Mouse (Mus musculus) neural tube, embryonic 15.5 days (tissue): ENCODE measurements around the gene Sowahc. TPM values are rescaled to one million over a fixed set of nuclear protein-coding genes. Genes with fewer than 3 reads are reported as not detected.

Experiments
- ATAC-seq: fragments of 200-750 bp; cut with Nextera tagmentation; 2 replicates; pipeline ENCODE4 v1.8.0; 2017; ENCODE audit warnings: mild to moderate bottlenecking, moderate TSS enrichment, moderate library complexity; ENCODE audit not compliant: low FRiP score
- H3K27ac ChIP-seq: fragments of 300-500 bp; sonication (generic); replicated peaks from 2 replicates; pipeline ENCODE4 v1.5.1; 2015; ENCODE audit warnings: mild to moderate bottlenecking, inconsistent platforms
- H3K27me3 ChIP-seq: fragments of 300-500 bp; sonication (generic); replicated peaks from 2 replicates; pipeline ENCODE4 v1.6.1; 2015; ENCODE audit warnings: inconsistent platforms
- H3K36me3 ChIP-seq: fragments of 300-500 bp; sonication (generic); 2 replicates; pipeline ENCODE4 v1.6.1; 2015; ENCODE audit warnings: inconsistent platforms
- H3K4me1 ChIP-seq: fragments of 300-500 bp; sonication (generic); 2 replicates; pipeline ENCODE4 v1.6.1; 2015; ENCODE audit warnings: inconsistent platforms
- H3K4me2 ChIP-seq: fragments of 300-500 bp; sonication (generic); 2 replicates; pipeline ENCODE4 v1.6.1; 2015; ENCODE audit warnings: inconsistent platforms, mild to moderate bottlenecking, moderate library complexity
- H3K4me3 ChIP-seq: fragments of 300-500 bp; sonication (generic); replicated peaks from 2 replicates; pipeline ENCODE4 v1.5.1; 2015; ENCODE audit warnings: mild to moderate bottlenecking, inconsistent platforms
- H3K9ac ChIP-seq: fragments of 300-500 bp; sonication (generic); replicated peaks from 2 replicates; pipeline ENCODE4 v1.6.1; 2015; ENCODE audit warnings: mild to moderate bottlenecking, inconsistent platforms
- H3K9me3 ChIP-seq: fragments of 300-500 bp; sonication (generic); replicated peaks from 2 replicates; pipeline ENCODE4 v1.6.1; 2016; ENCODE audit warnings: inconsistent platforms
- WGBS: fragments of 180-500 bp; shearing (Covaris S2); methylation state at CpG from one replicate; pipeline ENCODE4 v1.1.7; 2015; ENCODE audit warnings: mixed read lengths; 5-methylcytosine and 5-hydroxymethylcytosine counted together
- polyA plus RNA-seq: library from polyadenylated mRNA; unstranded; fragments of >200 nt; fragmentation: Nextera tagmentation; extraction: Ambion mirVana; gene quantifications from 2 replicates; pipeline ENCODE4 v1.2.1, GENCODE M21; 2015

The Sowahc gene
- polyA plus RNA-seq, 1 experiment from 2014 or later: 18.1 TPM

DNA sequence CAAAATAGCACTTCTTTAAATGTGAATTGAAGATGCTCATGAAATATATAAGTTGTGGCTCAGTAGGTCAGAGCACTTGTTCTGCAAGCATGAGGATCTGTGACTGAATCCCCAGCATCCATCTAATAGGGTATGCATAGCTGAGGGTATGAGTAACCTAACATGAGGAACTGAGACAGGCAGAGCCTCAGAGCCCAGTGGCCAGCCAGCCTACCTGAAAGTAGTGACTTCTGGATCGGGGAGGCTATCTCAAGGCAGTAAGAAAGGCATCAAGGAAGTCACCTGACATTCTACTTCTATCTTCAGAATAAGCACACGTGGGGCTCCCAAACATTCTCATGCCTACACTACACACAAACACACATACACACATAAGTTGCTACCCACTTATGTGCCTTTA, 3.4 kb downstream of the Sowahc start:
- Histone ChIP-seq H3K27ac (no peak overlapping the region), H3K36me3 (no peaks in the 10 kb centered on the region), H3K4me3 (no peak overlapping the region), H3K9me3 (no peaks in the 10 kb centered on the region), H3K4me1 (peaks cover 22% of the 10 kb centered on the region), H3K27me3 (no peaks in the 10 kb centered on the region), H3K9ac (no peak overlapping the region), H3K4me2 (peak overlapping the region; percentile 11; the same call in 1 of the 2 replicates)
- ATAC-seq: no peak
- WGBS: 98% methylated on average over 2 of the region's 2 CpGs

GRCm38 (mm10) chr10:59229205-59229820, 7.6 kb downstream of the Sowahc start:
- H3K9me3 ChIP-seq: no peaks in the 10 kb centered on the region
- no peak overlapping the region for H3K27ac ChIP-seq
- H3K4me2 ChIP-seq: no peak overlapping the region
- ATAC-seq: no peak
- H3K9ac ChIP-seq: no peak overlapping the region
- H3K36me3 ChIP-seq: no peaks in the 10 kb centered on the region
- no peak overlapping the region for H3K4me3 ChIP-seq
- peaks cover 5% of the 10 kb centered on the region for H3K4me1 ChIP-seq
- H3K27me3 ChIP-seq: no peaks in the 10 kb centered on the region
- 85% methylated on average over 4 of the region's 4 CpGs for WGBS

DNA sequence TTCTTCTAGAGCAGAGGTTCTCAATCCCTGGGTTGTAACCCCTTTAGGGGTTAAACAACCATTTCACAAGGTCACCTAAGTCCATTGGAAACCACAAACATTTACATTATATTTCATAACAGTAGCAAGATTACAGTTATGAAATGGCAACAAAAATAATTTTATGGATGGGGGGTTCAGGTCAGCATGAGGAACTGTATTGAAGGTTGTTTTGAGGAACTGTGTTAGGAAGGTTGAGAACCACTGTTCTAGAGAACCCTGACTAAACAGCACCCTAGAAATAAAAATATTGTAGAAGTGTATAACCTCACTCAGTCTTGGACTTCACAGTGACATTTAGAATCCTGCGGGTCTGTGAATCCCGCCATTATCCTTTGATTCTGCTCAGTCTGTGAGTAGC, 13.5 kb downstream of the Sowahc start:
- Histone ChIP-seq H3K9me3 (no peaks in the 10 kb centered on the region), H3K36me3 (no peaks in the 10 kb centered on the region), H3K27ac (no peak overlapping the region), H3K27me3 (no peaks in the 10 kb centered on the region), H3K4me1 (no peaks in the 10 kb centered on the region), H3K4me2 (no peak overlapping the region), H3K9ac (no peak overlapping the region), H3K4me3 (no peak overlapping the region)
- WGBS: 88% methylated on average over 2 of the region's 2 CpGs
- ATAC-seq: no peak

DNA sequence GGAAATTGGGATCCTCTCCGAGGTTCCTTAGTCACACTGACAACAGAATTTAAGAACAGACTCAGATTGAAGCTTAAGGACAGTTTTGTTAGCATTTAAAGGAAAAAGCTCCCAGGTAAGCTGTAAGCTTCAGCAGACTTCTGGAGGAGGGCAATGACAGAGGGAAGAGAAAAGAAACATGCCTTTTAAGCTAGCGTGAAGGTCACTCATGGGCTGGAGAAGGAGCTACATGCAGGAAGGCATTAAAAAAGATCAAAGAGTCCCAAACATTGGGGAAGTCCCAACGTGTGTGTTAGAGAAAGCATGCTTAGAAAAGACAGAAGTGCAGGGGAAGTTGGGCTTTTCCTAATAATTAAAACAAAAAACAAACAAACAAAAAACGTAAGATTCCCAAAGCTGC, 14.1 kb downstream of the Sowahc start:
- Histone ChIP-seq H3K36me3 (no peaks in the 10 kb centered on the region), H3K4me1 (no peaks in the 10 kb centered on the region), H3K4me3 (no peak overlapping the region), H3K9ac (no peak overlapping the region), H3K4me2 (no peak overlapping the region), H3K27ac (no peak overlapping the region), H3K9me3 (no peaks in the 10 kb centered on the region), H3K27me3 (no peaks in the 10 kb centered on the region)
- WGBS: 61% methylated on average over 4 of the region's 4 CpGs
- ATAC-seq: no peak

GRCm38 (mm10) chr10:59236486-59236885, 14.7 kb downstream of the Sowahc start:
- 87% methylated on average over 6 of the region's 6 CpGs for WGBS
- Histone ChIP-seq H3K9ac (no peak overlapping the region), H3K27ac (no peak overlapping the region), H3K36me3 (no peaks in the 10 kb centered on the region), H3K27me3 (no peaks in the 10 kb centered on the region), H3K4me3 (no peak overlapping the region), H3K4me2 (no peak overlapping the region), H3K9me3 (no peaks in the 10 kb centered on the region), H3K4me1 (no peaks in the 10 kb centered on the region)
- ATAC-seq: no peak

DNA sequence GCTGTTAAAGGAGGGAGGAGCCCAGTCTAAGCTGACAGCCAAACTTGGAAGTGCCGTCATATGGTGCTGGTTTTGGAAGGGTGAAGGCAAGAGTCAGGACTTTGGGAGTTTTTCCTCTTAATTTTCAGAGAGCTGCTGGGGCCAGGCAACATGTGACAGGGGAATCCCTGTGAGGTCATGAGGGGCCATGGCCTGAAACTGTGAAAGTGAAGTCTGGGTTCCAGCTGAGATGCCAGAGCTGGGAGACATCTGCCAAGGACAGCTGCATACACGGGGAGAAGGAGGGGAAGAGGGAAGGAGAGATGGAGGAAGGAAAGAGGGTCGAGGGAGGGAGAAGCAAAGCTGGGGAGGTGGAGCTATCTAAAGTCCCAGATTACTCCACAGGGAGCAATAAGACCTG, 16.0 kb downstream of the Sowahc start:
- no peak overlapping the region for H3K4me3 ChIP-seq
- no peaks in the 10 kb centered on the region for H3K9me3 ChIP-seq
- H3K36me3 ChIP-seq: no peaks in the 10 kb centered on the region
- no peak for ATAC-seq
- no peaks in the 10 kb centered on the region for H3K27me3 ChIP-seq
- no peak overlapping the region for H3K9ac ChIP-seq
- H3K27ac ChIP-seq: no peak overlapping the region
- WGBS: 55% methylated on average over 3 of the region's 3 CpGs
- no peak overlapping the region for H3K4me2 ChIP-seq
- H3K4me1 ChIP-seq: no peaks in the 10 kb centered on the region

DNA sequence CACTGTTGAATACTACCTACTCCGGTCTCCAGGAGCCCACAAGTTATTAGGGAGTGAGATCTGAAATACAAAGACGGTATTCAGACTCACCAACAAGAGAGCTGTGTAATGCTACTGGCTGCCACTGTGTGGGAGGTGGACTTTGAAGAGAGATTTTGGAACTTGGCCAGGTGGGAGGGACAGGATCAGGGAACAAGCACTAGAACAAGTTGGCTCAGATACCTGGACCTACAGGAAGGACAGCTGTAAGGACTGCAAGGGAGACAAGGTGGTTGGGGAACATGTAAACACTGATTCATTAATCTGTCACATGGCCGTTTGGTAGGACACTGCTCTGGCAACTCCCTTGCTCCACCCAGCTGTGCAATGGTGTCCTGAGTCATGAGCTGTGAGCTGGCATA, 19.4 kb downstream of the Sowahc start:
- Histone ChIP-seq H3K9me3 (no peaks in the 10 kb centered on the region), H3K36me3 (no peaks in the 10 kb centered on the region), H3K4me1 (no peaks in the 10 kb centered on the region), H3K27ac (no peak overlapping the region), H3K27me3 (no peaks in the 10 kb centered on the region), H3K9ac (no peak overlapping the region), H3K4me3 (no peak overlapping the region), H3K4me2 (no peak overlapping the region)
- 53% methylated on average over 3 of the region's 3 CpGs for WGBS
- no peak for ATAC-seq

DNA sequence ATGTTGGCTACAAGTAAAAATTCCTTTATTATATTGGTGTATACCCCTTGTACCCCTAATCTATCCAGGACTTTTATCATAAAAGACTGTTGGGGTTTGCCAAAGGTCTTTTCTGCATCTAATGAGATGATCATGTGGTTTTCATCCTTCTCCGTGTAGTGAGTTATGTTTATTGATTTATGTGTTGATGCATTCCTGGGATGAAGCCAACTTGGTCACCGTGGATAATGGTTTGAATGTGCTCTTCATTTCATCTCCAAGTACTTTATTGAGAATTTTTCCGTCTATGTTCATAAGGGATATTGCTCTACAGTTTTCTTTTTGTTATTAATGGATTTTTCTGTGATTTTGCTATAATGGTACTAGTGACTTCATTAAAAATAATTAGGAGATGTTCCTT, 27.8 kb downstream of the Sowahc start:
- WGBS: 83% methylated on average over 3 of the region's 3 CpGs
- ATAC-seq: no peak

DNA sequence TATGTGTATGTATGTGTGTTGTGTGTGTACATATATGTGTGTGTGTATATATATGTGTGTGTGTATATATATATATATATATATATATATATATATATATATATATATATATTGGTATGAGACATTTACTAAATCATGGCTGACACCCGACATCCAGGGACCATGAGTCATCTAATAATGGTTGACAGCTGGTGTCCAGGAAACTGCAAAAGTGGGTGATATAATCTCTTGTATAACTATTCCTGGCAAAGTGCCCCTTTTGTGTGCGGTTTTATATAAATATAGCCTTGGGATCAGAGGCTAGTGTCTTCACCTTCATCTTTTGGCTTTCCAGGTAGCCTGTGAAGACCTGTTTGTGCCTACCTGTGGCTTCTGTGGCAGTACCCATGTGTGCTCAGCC, 28.9 kb downstream of the Sowahc start:
- no peak overlapping the region for H3K4me3 ChIP-seq
- H3K27me3 ChIP-seq: no peaks in the 10 kb centered on the region
- WGBS: 88% methylated on average over 2 of the region's 2 CpGs
- no peak for ATAC-seq
- no peaks in the 10 kb centered on the region for H3K9me3 ChIP-seq
- H3K27ac ChIP-seq: no peak overlapping the region
- H3K36me3 ChIP-seq: no peaks in the 10 kb centered on the region
- H3K9ac ChIP-seq: no peak overlapping the region
- H3K4me2 ChIP-seq: no peak overlapping the region
- no peaks in the 10 kb centered on the region for H3K4me1 ChIP-seq

More for the DNA sequence above, 27.8 kb downstream of the Sowahc start:
- no peak overlapping the region for H3K27ac ChIP-seq
- no peaks in the 10 kb centered on the region for H3K27me3 ChIP-seq
- H3K36me3 ChIP-seq: no peaks in the 10 kb centered on the region
- no peak overlapping the region for H3K4me3 ChIP-seq
- no peak overlapping the region for H3K9ac ChIP-seq
- H3K4me1 ChIP-seq: no peaks in the 10 kb centered on the region
- H3K4me2 ChIP-seq: no peak overlapping the region
- no peaks in the 10 kb centered on the region for H3K9me3 ChIP-seq

GRCm38 (mm10) chr10:59251980-59252379, 30.2 kb downstream of the Sowahc start:
- Histone ChIP-seq H3K27me3 (no peaks in the 10 kb centered on the region), H3K27ac (no peak overlapping the region), H3K9me3 (no peaks in the 10 kb centered on the region), H3K9ac (no peak overlapping the region), H3K36me3 (no peaks in the 10 kb centered on the region), H3K4me3 (no peak overlapping the region), H3K4me2 (no peak overlapping the region), H3K4me1 (no peaks in the 10 kb centered on the region)
- ATAC-seq: no peak
- WGBS: 81% methylated on average over 2 of the region's 2 CpGs

- no peak overlapping the region for H3K4me3 ChIP-seq
- no peak overlapping the region for H3K9ac ChIP-seq
- no peaks in the 10 kb centered on the region for H3K27me3 ChIP-seq
- H3K27ac ChIP-seq: no peak overlapping the region
- H3K9me3 ChIP-seq: no peaks in the 10 kb centered on the region
- no peak overlapping the region for H3K4me2 ChIP-seq
- H3K36me3 ChIP-seq: no peaks in the 10 kb centered on the region
- WGBS: 81% methylated on average over 8 of the region's 8 CpGs
- ATAC-seq: no peak
- H3K4me1 ChIP-seq: no peaks in the 10 kb centered on the region
These were observed 30.6 kb downstream of the Sowahc start for GRCm38 (mm10) chr10:59252396-59252795.

DNA sequence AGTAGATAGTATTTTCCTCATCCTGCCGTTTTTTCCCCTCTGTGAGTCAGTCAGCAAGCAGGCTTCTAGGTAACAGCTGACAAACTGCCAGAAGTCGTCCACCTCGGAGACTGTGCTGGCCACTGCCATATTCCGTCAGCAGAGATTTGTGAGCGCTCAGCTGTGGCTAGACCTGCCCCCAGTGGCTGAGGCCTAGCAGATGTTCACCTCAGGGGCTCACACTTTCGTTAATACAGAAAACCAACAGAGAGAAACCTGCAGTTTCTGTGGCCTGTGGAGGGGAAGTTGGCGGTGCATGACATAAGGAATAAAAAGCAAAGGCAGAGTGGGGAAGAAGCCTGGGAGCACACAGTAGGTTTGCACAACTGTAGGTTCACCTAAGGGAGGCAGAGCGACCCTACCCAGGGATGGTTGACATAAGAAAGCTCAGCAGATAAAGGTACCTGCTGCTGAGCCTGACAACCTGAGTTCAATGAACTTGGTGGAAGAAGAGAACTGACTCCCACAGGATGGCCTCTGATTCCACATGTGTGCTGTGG, 31.9 kb downstream of the Sowahc start:
- ATAC-seq: no peak
- no peaks in the 10 kb centered on the region for H3K27me3 ChIP-seq
- H3K27ac ChIP-seq: no peak overlapping the region
- H3K4me2 ChIP-seq: no peak overlapping the region
- no peak overlapping the region for H3K9ac ChIP-seq
- WGBS: 79% methylated on average over 8 of the region's 8 CpGs
- H3K4me1 ChIP-seq: no peaks in the 10 kb centered on the region
- no peak overlapping the region for H3K4me3 ChIP-seq
- H3K36me3 ChIP-seq: no peaks in the 10 kb centered on the region
- no peaks in the 10 kb centered on the region for H3K9me3 ChIP-seq
